Comparison of ENCODE assay signal across 9 mouse cellular contexts in genomic region chr4:153482459-153483338, GRCm38 (mm10). TPM values are rescaled to one million over a fixed set of nuclear protein-coding genes. Genes with fewer than 3 reads are reported as not detected.
DNase-seq lines count a peak whose midpoint lies in the region; ATAC-seq and TF ChIP-seq lines count a peak whose summit lies in the region.
"Had no signal": no experiment of that assay in that cellular context is flagged by ENCODE, and none has a peak within 500 bp of the region (broad histone marks: within the 10 kb centered on the region; RNA-seq: fewer than 3 reads in every experiment).

Ajap1 (minus strand) TSS chr4:153482811.

- TF ChIP-seq CTCF in forebrain, postnatal 0 days (IDR thresholded peaks at IDR 0.05; ENCODE audit: low read depth): no peak

- no peak within 1 kb of the TSS for H3K27ac ChIP-seq in heart, embryonic 16.5 days (ENCODE audit: low read length)
- H3K27ac ChIP-seq in forebrain, postnatal 0 days (ENCODE audit: low read depth, low read length): peak within 1 kb of the TSS; percentile 67; the same call in 1 of the 2 replicates
- peak within 1 kb of the TSS; percentile 94 for H3K27ac ChIP-seq in neural tube, embryonic 15.5 days (replicated peaks)

- WGBS in heart, embryonic 16.5 days: under 1% methylated on average over 70 of the region's 114 CpGs
- WGBS in forebrain, postnatal 0 days: under 1% methylated on average over 78 of the region's 114 CpGs
- under 1% methylated on average over 88 of the region's 114 CpGs for WGBS in neural tube, embryonic 15.5 days

- intact Hi-C loops in left cerebral cortex, postnatal 14 days (cut with DNase I): loop anchor here (5.0 kb wide), 6 partner anchors 65 to 950 kb away; no protein-coding TSS in a partner anchor

- H3K9me3 ChIP-seq in heart, embryonic 16.5 days (replicated peaks; ENCODE audit: control insufficient read depth, low read length): no peaks in the 10 kb centered on the region
- no peaks in the 10 kb centered on the region for H3K9me3 ChIP-seq in forebrain, postnatal 0 days (ENCODE audit: low read length)
- no peaks in the 10 kb centered on the region for H3K9me3 ChIP-seq in neural tube, embryonic 15.5 days (replicated peaks)

- peaks cover 78% of the 10 kb centered on the region for H3K27me3 ChIP-seq in heart, embryonic 16.5 days (ENCODE audit: control insufficient read depth, insufficient read depth, low read length)
- peaks cover 13% of the 10 kb centered on the region for H3K27me3 ChIP-seq in forebrain, postnatal 0 days (ENCODE audit: insufficient read depth, low read length)
- no peaks in the 10 kb centered on the region for H3K27me3 ChIP-seq in neural tube, embryonic 15.5 days (replicated peaks)

- no peaks in the 10 kb centered on the region for H3K36me3 ChIP-seq in heart, embryonic 16.5 days (ENCODE audit: control insufficient read depth, insufficient read depth)
- no peaks in the 10 kb centered on the region for H3K36me3 ChIP-seq in forebrain, postnatal 0 days (ENCODE audit: insufficient read depth)
- H3K36me3 ChIP-seq in neural tube, embryonic 15.5 days: no peaks in the 10 kb centered on the region

- no peak for ATAC-seq in heart, embryonic 16.5 days (replicated peaks; ENCODE audit: extremely low read depth, insufficient read depth, low FRiP score)
- peak; percentile 38 for ATAC-seq in forebrain, postnatal 0 days
- peak; percentile 73 for ATAC-seq in neural tube, embryonic 15.5 days (ENCODE audit: low FRiP score)
- ATAC-seq: Patski had no signal

- H3K4me1 ChIP-seq in heart, embryonic 16.5 days (ENCODE audit: control insufficient read depth, insufficient read depth, low read length): peaks cover 7% of the 10 kb centered on the region; the same call in 1 of the 2 replicates
- peaks cover 16% of the 10 kb centered on the region for H3K4me1 ChIP-seq in forebrain, postnatal 0 days (ENCODE audit: insufficient read depth)
- H3K4me1 ChIP-seq in neural tube, embryonic 15.5 days: peaks cover 72% of the 10 kb centered on the region

- H3K4me3 ChIP-seq in heart, embryonic 16.5 days (ENCODE audit: low read length): peak within 1 kb of the TSS; percentile 40
- peak within 1 kb of the TSS; percentile 58 for H3K4me3 ChIP-seq in forebrain, postnatal 0 days (ENCODE audit: low read depth, low read length)
- peak within 1 kb of the TSS; percentile 70 for H3K4me3 ChIP-seq in neural tube, embryonic 15.5 days (replicated peaks)

- no peak for DNase-seq in heart, adult 11 months
- peak; percentile 55 for DNase-seq in adrenal gland, postnatal 10 days
- peak; percentile 75 for DNase-seq in forebrain, postnatal 0 days
- DNase-seq in left cerebral cortex, postnatal 14 days (ENCODE audit: low spot score in 2 of 2): peak; percentile 70
- no peak for DNase-seq in thymus, postnatal 0 days (ENCODE audit: low spot score)
- DNase-seq in thymus, postnatal 10 days (ENCODE audit: low spot score in 2 of 2): no peak

- no peak within 1 kb of the TSS; the same call in 1 of the 2 replicates for H3K9ac ChIP-seq in heart, embryonic 16.5 days (ENCODE audit: low read length)
- peak within 1 kb of the TSS; percentile 66 for H3K9ac ChIP-seq in forebrain, postnatal 0 days
- peak within 1 kb of the TSS; percentile 94 for H3K9ac ChIP-seq in neural tube, embryonic 15.5 days (replicated peaks)

- peak within 1 kb of the TSS; percentile 63 for H3K4me2 ChIP-seq in heart, embryonic 16.5 days (ENCODE audit: low read depth, low read length)
- peak within 1 kb of the TSS; percentile 76 for H3K4me2 ChIP-seq in forebrain, postnatal 0 days (ENCODE audit: low read depth)
- peak within 1 kb of the TSS; percentile 81 for H3K4me2 ChIP-seq in neural tube, embryonic 15.5 days

RNA-seq across cellular contexts. Expression of gene Ajap1, which starts in this region (rescaled TPM):
- polyA plus RNA-seq in heart, embryonic 16.5 days (2015; fragmentation: Nextera tagmentation; extraction: Ambion mirVana): 0.08 and 0.35 TPM in 2 replicates
- 1 to 10 TPM; 4.9 to 8.5 TPM for total RNA-seq in adrenal gland, postnatal 10 days (2021)
- 26.5 and 40.4 TPM in 2 replicates for total RNA-seq in forebrain, postnatal 0 days (2014; rRNA removed)
- polyA plus RNA-seq in forebrain, postnatal 0 days (2015; fragmentation: Nextera tagmentation; extraction: Ambion mirVana): 15.9 and 22.9 TPM in 2 replicates
- 10 to 100 TPM; 55.6 to 59.1 TPM for total RNA-seq in left cerebral cortex, postnatal 14 days (2021)
- polyA plus RNA-seq in neural tube, embryonic 15.5 days (2015; fragmentation: Nextera tagmentation; extraction: Ambion mirVana): 23.9 and 26.5 TPM in 2 replicates
- 1.2 and 1.6 TPM in 2 replicates for polyA plus RNA-seq in thymus, postnatal 0 days (2015; fragmentation: Nextera tagmentation; extraction: Ambion mirVana)
- polyA plus RNA-seq: Patski had no signal

Comparison
In these comparisons a context has a peak if more than half of its experiments do, and no peak if none do; other contexts are left out.
1. DNase-seq: peak in adrenal gland, postnatal 10 days (single experiment), forebrain, postnatal 0 days (single experiment) and left cerebral cortex, postnatal 14 days (2 of 2); none in heart, adult 11 months (single experiment), thymus, postnatal 0 days (single experiment) and thymus, postnatal 10 days (0 of 2).
2. Peak in every context shown above with its lines, with median percentiles within 50 percentile points of each other: H3K4me2 ChIP-seq and H3K4me3 ChIP-seq.